Mouse (Mus musculus) left cerebral cortex, adult 9 months (tissue): ENCODE measurements around the gene Gapt.

ENCODE experiments used
- DNase-seq, 2 experiments: peaks; one replicate each; pipeline ENCODE4 v3.0.0; 2022; ENCODE audit warnings: low spot score in 2 of 2

Gene Gapt

GRCm38 (mm10) chr13:110346707-110347106, 10.3 kb downstream of the Gapt start:
- no peak for DNase-seq

GRCm38 (mm10) chr13:110342602-110343001, 14.4 kb downstream of the Gapt start:
- no peak for DNase-seq

- no peak for DNase-seq
These were observed 23.9 kb downstream of the Gapt start for GRCm38 (mm10) chr13:110332958-110333597.

- DNase-seq, result peak; percentile 6 to 26
These were observed 38.3 kb downstream of the Gapt start for GRCm38 (mm10) chr13:110318746-110319145.

DNA sequence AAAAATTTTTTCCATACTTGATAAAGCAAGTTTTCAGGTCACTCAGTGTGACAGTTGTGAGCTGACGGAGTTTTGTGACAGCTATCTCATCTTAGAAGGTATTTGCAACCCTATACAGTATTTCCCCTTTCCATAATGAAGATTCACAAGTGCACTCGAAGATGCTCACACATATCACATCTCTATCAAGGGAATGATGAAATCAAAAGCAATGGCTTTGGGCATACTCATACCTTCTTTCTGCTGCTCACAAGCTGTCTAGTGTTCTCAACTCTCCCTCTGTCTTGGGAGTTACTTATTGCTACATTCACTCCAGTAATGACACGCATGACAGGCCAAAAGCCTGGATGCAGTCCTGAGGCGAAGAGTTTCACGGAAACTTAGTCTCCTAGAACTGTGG, 49.8 kb downstream of the Gapt start:
- DNase-seq, result no peak
